Mouse (Mus musculus) liver, embryonic 14.5 days (tissue): ENCODE results near the gene Gm29094.
"Not testable (repeated sequence)": the region's sequence is repeated elsewhere in the genome, so short reads cannot be mapped to it uniquely, and the experiment has no call there.

Source experiments
- CTCF ChIP-seq: IDR thresholded peaks from 2 replicates; pipeline ENCODE4 v1.5.1; 2016; ENCODE audit warnings: antibody characterized with exemption, low read depth, control low read depth
- EP300 ChIP-seq: IDR thresholded peaks from 2 replicates; pipeline ENCODE4 v1.6.1; 2016; ENCODE audit warnings: antibody characterized with exemption, low read depth

DNA sequence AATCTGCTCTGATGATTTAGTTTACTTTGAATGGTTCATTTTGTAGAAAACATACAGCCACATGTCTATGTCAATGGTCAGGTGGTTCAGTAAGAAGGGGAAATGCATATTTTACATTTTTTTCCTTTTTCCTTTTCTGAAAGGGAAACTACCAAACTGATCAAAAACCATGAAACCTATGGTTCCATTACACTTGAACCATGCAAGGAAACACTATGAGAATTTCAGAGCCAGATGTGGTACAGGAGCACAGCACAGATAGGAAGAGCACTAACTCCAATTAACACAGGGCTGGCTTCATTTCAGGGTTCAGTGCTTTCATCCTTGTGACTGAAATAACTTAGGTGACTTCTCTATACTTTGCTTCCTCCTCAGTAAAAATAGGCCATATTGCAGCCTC, 3.1 kb downstream of the Gm29094 start:
- TF ChIP-seq CTCF, EP300: not testable (repeated sequence)
